Mouse (Mus musculus): ENCODE results near the gene Gabarap.

Gene Gabarap

DNA sequence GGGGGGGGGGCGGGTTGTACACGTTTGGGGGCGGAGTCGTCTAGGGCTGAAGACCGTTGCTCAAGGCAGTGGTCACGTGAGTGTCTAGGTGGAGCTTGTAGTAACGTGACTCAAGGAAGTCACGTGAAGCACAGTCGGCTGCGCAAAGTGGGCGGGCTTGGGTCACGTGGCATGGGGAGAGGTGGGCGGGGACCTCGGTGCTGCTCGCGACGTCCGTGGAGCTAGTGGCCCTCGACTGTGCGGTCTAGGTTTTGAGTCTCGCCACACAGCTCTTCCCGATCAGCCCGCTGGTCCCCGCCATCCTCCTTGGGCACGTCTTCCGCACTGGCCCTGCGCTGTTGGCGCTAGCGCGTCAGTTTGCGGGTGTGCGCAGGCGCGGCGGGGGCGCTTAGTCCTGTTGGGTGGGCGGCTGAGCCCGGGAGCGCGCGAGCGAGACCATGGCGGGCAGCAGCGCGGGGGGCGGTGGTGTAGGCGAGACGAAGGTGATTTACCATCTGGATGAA is 9.5 kb downstream of the Gabarap start, which contains the start of gene Dvl2:
Dvl2 (plus strand) TSS at position 200 of the 503 bp plus-strand sequence.
- DNase-seq, result peak; percentile 95

DNA sequence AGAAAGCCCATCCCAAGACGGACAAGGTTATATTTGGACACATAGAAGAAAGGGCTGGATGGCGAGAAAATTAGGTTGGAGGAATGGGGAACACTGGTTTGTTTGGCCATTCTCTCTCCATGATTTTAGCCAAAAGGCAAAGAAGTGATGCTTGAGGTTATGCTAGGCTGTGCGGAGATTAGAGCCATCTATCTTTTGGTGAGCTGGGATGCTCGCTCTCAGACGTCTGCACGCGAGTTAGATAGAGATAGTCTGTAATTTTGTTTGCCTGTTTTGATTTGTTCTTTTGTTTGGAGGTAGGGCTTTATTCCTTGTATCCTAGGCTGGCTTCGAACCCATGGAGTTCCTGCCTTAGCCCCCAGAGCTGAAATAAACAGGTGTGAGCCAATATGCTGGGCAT is 10.2 kb downstream of the Gabarap start:
- no peak for DNase-seq

DNA sequence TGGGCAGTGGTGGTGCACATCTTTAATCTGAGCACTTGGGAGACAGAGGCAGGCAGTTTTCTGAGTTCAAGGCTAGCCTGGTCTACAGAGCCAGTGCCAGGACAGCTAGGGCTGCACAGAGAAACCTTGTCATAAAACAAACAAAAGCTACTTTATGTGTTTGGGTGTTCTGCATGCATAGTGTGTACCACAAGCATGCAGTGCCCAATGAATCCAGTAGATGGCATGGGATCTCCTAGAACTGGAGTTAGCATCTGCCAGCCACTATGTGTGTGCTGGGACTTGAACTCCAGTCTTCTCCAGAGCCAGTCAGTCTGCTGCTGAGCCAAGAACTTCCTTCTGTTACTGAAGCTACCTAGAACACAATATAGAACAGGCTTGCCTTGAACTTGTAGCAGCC is 10.9 kb downstream of the Gabarap start:
- DNase-seq, result peak; percentile 63

DNA sequence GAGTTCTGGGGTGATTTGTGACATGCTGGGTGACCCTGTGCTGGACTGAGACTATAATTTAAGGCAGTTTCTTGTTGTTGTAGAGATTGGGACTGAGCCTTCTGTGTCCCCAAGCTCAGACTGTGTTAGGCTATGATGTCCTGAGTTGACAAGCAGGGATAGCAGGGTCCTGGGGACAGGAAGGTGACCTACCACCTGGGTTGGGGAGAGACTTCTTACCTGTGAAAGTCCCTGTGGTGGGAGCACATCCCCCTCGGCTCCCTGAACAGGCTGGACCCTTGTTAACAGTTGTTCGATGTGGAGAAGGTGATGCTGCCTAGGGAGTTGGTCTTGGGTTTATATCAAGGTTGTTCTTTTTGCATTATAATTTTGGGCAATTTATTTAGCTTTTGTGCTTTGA is 11.5 kb downstream of the Gabarap start:
- no peak for DNase-seq

DNA sequence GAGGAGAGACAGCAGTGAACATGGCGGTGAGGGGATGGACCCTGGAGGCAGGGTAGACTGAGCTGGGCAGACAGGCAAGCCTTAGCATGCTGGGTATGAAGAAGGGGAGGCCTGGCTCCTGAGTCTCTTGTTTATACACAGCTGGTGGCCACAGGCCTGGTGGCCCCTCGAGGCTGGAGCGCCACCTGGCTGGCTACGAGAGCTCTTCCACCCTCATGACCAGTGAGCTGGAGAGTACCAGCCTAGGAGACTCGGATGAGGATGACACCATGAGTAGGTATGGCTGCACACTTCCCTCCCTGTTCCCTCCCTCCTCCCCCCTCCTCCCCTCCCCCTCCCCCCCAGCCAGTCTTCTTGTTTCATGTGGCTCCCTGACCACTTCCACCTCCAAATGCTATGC is 14.6 kb downstream of the Gabarap start:
- DNase-seq, result no peak

DNA sequence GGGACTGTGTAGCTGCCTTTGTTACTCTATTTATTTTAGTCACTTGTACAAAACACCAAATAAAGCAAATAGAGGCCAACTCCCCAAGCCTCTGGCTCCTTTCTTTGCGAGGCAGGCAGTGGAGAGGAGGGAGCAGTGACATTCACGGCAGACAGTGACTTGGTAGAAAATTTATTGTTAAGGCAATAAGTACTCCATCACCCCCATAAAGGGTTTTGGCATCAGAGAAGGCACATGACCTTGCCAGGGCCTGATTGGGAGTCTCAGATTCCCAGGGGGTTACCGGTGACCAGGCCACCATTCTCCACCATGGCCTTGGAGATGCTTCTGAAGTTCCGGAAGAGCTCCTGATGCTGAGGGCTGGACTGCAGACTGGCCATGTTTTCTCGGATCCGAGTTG is 19.1 kb downstream of the Gabarap start:
- no peak for DNase-seq

DNA sequence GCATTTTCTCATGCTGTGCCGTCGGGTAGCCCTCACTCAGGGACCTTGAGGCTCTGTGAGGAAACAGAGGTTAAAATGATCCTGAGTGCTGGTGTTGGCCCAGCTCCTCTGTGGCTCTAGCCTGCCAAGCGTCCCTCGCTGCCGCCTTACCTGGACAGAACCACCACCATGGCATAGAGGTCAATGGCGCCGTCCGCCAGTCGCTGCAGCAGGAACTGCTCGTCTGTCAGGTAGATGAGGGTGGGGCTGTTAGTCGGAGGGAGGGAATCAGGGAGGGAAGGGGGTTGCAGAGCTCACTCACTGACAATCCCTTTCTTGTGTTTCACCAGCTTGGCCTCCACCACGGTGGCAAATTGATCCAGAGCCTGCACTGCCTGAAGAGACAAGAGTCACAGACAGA is 19.6 kb downstream of the Gabarap start:
- no peak for DNase-seq

DNA sequence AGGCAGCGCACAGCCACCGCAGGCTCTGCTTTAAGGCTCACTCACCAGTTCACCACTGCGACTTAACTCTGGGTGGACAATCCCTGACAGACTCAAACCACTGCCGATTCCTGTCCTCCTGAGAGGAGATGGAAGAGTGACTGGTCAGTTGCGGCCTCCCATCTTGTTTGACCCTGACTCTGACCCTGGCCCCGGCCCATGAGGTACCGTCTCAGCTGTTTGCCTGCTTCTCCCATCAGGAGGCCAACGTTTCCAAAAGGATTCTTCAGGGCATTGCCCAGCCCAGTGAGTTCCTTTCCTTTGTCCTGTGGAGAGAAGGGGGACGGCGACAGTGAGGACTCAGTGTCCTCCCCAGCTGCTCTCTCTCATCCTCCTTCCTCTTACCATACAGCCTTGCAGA is 20.0 kb downstream of the Gabarap start:
- no peak for DNase-seq

DNA sequence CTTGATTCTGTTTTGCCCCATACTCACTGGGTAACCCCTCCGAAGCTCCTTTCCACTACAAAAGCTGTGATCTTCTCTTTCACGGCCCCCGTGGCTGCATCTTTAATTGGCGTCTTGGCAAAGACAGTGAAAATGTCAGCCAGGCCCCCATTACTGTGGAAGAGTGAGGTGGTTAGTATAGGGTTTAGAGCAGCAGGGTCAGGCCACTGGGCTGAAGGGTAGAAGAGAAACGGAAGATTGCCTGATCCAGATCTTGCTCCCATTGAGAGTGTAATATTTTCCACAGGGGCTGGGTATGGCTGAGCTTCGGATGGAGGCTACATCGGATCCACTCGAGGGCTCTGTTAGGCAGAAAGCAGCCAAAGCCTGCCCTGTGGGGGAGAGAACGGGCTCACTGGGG is 22.0 kb downstream of the Gabarap start:
- no peak for DNase-seq

DNA sequence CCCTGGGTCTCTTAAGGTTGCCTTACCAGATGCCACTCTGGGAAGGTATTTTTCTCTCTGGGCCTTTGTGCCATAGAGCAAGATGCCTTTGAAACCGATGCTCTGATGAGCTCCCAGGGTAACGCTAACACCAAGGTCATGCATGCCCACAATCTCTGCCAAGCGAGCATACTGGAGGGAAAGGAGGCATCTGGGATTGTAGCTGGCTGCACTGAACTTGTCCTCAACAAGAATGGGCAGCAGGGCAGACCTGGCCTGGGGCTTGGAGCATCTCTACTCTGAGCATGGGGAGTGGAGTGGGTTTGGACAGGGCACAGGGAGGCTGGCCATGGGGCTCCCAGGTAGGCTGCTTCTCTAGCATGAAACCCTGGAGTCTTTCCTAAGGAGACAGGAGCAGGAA is 22.5 kb downstream of the Gabarap start:
- DNase-seq, result no peak

DNA sequence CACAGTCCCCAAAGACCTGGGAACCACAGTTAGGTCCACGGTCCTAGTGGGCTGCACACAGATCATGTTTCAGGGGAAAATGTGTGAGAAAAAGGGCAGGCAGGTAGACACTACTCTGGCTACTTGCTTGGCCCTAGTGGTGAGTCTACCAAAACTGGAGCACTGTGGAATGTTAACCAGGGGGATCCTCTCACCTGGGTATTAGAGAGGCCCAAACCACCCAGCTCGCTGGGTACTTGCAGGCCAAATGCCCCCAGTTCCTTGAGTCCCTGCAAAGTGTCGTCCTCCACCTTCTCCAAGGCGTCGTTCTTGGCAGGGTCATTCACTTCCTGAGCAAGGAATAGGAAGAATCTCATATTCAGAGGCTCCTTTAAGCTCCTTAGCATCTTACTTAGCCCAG is 23.1 kb downstream of the Gabarap start:
- no peak for DNase-seq

DNA sequence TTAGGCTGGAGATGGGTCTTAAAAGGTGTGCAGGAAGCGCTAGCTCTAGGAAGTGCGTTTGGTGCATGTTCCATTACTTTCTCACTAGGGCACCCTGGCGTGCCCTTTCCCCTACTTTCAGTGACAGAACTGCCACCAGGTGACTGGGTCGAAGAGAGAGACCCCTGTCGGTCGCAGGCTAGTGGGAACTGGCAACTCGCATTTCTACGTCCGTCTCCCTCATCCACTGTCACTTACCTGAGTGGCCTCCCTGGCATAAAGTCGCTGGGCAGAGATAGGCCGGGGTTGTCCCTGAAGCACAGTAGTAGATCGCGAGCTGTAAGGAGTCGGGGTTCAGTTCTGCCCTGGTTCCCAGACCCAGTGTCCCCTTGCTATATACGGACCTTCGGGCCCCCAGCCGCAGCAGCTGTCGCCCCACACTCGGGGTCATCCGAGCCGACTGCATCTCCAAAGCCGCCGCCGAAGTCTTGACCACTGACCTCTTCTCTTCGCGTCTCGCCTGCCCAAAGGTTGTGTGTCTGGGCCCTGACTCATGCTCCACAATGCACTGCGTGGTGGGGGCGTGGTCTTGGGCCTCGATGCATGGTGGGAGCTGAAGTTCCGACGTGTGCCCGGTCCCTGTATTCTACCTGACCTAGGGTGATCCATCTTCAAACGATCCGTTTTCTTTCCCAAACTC is 24.1 kb downstream of the Gabarap start, which contains the start of gene Acadvl:
Acadvl (minus strand) TSS at position 532 of the 679 bp plus-strand sequence.
- DNase-seq, result peak; percentile 95

DNA sequence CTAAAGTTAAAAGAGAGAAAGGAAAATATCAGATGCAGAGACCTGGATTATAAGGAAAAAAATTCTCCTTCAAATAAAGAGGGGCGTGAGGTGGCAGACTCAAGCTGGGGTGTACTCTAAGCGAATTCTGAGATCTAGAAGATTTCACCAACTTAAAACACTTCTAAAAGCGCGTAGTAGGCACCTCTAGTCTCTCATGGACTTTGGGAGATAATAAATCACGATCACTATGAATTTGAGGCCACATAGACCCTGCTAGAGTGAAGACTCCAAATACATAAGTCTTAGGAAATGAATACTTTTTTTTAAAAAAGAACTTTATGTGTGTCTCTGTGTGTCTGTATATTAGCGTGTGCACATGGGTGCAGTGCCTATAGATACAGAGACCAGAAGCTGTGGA is 24.7 kb downstream of the Gabarap start:
- DNase-seq, result peak; percentile 8

DNA sequence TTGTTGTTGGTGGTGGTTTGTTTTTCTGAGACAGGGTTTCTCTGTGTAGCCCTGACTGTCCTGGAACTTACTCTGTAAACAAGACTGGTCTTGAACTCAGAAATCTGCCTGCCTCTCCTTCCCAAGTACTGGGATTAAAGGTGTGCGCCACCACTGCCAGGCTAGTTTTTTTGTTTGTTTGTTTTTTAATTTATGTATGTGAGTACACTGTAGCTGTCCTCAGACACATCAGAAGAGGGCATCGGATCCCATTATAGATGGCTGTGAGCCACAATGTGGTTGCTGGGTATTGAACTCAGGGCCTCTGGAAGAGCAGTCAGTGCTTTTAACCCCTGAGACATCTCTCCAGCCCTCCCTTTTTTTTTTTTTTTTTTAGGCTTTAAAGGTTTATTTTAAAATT is 25.2 kb downstream of the Gabarap start:
- peak; percentile 8 for DNase-seq

DNA sequence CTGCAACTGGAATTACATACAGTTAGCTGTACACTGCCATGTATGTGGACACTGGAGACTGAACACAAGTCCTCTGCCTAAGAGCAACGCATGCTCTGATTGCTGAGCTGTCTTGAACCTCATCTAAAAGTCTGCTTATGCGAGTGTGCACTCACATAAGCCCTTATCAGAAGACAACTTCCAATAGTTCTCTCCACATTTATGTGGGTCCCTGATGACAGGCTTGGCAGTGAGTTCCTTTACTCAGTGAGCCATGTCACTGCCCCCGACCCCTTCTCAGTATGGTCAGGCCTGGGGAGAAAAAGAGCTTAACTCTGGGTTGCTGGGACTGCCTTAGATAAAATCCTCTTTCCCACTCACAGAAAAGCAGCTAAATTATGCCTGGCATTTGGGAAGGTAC is 25.7 kb downstream of the Gabarap start, which contains the start of gene Dlg4:
Dlg4 (plus strand) TSS at position 274 of the 400 bp plus-strand sequence.
- peak; percentile 9 for DNase-seq

DNA sequence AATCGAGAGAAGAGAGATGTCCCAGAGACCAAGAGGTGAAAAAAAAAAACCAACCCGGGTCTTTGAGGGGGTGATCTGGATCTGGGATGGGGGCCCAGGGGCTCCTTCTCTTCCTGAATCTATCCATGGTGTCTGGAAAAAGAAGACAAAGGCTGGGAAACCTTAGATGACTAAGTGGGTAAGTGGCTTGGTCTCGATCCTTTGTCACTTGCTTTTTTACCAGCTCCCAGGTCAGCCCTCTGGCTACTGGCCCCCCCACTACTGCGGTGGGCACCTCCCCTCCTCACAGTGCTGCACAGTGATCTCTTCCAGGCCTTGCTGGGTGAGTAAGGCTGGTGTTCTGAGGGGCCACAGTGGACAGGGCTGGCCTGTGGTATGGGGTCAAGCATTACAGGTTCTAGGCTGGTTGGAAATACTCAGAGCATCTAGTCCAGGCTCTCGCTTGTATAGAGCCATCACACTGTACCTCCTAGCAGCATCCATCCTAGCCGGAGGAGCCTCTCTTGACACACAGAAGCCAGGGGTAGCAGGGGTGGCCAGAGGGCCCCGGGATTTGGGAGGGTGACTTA is 26.3 kb downstream of the Gabarap start:
- peak; percentile 21 for DNase-seq

DNA sequence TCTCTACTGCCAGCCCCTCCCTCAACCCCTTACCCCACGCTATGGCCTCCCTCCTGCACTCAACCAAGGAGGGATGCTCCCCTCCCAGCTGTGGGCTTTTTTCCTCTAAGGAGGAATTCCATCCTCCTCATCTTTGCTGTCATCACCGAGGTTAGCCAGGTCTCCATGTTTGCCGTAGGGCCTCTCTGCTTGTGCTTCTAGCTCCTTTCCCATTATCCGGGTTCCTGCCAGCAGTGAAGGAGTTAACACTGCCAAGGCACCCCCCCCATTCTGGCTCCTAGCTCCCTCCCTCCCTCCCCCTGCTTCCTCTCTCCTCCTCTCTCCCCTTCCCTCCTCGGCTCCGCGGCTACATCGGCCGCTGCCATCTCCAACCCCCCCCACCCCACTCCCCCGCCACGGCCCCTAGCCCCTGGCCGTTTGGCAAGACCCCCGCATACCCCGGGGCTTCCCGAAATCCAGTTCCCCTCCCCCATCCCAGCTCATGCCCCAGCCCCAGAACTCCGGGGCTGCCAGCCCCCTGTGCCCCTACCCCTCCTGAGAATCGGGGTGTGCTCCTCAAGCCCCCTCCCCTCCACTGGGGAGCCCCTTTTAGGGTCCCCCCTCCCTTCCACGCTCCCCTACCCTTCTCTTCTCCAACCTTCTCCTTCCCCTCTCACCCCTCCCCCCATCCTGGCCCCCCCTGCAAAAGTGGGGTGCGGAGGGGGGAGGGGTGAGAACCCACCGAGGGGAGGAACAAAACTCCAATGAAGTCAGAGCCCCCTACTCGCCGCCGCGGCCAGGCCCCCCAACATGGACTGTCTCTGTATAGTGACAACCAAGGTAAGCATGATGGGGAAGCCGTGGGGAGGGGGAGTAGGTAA is 27.4 kb downstream of the Gabarap start:
- peak; percentile 36 for DNase-seq

DNA sequence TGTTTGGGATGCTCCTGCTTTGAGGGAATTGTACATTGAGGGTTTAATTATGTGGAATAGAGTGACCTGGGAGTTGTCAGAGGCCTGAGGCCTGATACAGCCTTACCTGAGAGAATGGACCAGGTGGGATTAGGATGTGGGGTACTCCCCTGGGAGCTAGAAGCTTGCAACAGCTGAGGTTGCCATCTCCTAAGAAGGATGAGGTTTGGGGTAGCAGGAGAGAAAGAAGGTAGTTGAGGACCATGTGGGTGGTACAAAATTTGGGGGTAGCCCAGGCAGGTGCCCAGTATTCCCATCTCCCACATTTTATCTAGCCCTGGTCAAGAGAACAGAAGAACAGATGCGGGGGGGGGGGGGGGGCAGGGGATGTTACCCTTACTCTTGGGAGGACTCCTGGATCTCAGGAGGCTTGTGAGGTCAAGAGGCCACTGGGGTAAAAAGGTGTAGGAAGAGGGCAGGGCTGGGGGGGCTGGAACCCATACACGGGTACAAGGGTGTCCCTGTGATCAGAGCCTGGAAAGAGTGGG is 28.6 kb downstream of the Gabarap start:
- DNase-seq, result no peak

DNA sequence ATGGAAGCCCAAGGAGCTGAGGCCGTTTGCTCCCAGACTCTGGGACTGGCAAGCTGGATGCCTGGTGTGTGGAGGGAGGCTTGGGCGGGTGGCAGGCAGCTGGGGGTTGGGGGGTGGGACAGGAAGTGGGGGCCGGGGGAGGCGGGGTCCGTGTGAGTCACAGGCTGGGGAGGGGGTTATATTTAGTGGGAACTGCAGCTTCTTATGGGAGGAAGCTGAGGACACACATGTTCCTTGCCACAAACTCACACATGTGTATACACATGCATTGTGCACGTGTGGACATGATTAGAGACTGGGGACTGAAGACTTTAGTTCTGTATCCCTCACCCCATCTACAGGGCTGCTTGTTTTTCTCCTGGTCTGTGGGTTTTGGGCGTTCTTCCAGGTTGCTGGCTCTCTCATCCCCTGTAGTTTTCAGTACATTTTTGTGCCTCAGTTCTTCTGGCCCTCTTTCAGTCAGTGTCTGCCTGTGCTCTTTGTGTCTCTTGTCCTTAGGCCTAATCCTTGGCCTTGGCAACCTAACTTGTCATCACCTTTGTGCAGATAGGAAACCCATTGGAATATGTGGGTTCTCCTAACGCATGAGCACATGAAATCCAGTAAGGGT is 29.2 kb downstream of the Gabarap start:
- no peak for DNase-seq

DNA sequence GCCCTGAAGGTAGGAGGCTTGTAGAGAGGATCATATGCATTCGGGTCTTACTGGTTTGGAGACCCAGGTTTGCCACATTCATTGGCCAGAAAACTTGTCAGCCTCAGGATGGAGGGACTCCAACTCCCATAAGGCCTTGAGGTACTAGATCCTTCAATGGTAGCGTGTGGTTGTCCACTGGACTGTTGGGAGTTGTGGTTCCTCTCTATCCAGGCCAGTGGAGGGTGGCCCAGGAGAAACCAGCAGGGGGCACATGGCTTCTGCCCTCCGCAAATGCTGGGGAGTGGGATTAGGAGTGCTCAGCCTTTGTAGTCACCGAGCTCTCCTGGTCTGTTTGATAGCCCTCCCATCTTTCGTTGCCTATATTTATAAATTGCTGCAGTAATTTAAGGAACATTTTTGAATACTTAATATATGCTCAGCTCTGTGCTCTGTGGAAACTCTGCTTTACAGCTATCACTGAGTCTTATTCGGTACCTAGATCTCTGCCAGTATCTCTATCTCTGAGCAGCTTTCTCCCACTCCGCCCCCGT is 29.9 kb downstream of the Gabarap start:
- peak; percentile 89 for DNase-seq

DNA sequence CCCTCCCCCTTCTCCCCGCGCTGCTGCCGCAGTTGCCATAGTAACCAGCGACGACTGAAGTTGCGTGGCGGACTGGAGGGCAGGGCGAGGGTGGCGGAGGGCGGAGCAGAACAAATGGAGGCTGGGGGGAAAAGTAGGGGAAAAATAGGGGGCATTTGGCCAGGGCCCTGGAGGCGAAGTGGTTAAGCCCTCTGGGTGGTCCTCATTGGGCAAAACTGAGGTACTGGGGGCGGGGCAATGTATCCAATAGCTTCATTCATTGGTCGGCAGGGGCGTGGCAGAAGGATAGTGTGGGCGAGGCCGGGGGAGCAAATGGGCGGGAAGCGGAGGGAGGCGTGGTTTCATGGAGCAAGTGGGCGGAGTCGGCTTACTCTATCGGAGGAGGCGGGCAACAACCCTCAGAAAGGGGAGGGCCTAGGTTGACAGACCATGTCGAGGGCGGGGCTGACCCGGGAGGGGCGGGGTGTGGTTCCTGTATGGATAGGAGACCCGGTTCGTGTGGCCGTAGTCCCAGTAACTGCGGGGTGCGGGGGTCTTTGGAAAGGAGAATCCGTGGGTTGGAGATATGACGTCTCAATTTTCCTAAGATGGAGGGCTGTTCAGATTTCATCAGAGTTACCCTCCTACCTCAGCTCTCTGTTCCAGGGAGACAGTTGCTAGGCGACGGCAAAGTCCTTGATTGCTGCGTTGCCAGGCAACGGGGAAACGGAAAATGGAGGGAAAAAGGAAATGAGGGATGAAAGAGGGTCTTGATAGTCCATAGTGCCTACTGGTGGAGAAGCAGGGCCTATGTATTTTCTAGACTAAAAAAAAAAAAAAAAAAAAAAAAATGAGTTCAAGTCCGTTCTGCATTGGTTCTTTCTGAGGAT is 30.6 kb downstream of the Gabarap start:
- DNase-seq, result peak; percentile 98

Data from kidney, adult 9 months (tissue).